Mouse (Mus musculus) heart, adult 2 months (tissue): Measurements from ENCODE around the gene Gm9817. TPM values are rescaled to one million over a fixed set of nuclear protein-coding genes. Genes with fewer than 3 reads are reported as not detected.
"Not testable (repeated sequence)": the region's sequence is repeated elsewhere in the genome, so short reads cannot be mapped to it uniquely, and the experiment has no call there.

Experiments
- DNase-seq, 2 experiments: peaks; one replicate each; pipeline ENCODE4 v3.0.0; 2021
- H3K27ac ChIP-seq: fragments of 200-600 bp; 2 replicates; pipeline ENCODE4 v1.8.1; 2022
- H3K27me3 ChIP-seq: fragments of 200-500 bp; 2 replicates; pipeline ENCODE4 v1.6.1; 2012; ENCODE audit warnings: mild to moderate bottlenecking, low read length, inconsistent platforms, mixed read lengths; ENCODE audit not compliant: control insufficient read depth, insufficient read depth
- H3K36me3 ChIP-seq: fragments of 200-500 bp; 2 replicates; pipeline ENCODE4 v1.6.1; 2012; ENCODE audit warnings: low read length, inconsistent platforms; ENCODE audit not compliant: control insufficient read depth, insufficient read depth
- H3K4me1 ChIP-seq: fragments of 200-500 bp; 2 replicates; pipeline ENCODE4 v1.6.1; 2011; ENCODE audit warnings: low read length; ENCODE audit not compliant: control insufficient read depth, insufficient read depth
- H3K4me3 ChIP-seq: fragments of 200-600 bp; 2 replicates; pipeline ENCODE4 v1.8.1; 2022
- H3K79me2 ChIP-seq: fragments of 200-500 bp; replicated peaks from 2 replicates; pipeline ENCODE4 v1.6.1; 2012; ENCODE audit warnings: mild to moderate bottlenecking, inconsistent platforms, low read length, moderate library complexity, mixed read lengths; ENCODE audit not compliant: control insufficient read depth, insufficient read depth
- H3K9ac ChIP-seq: fragments of 200-500 bp; 2 replicates; pipeline ENCODE4 v1.6.1; 2012; ENCODE audit warnings: low read depth, mild to moderate bottlenecking, control low read depth, inconsistent platforms, low read length, mixed read lengths
- CTCF ChIP-seq: fragments of 200-600 bp; IDR thresholded peaks from 2 replicates; pipeline ENCODE4 v1.8.1; 2022; ENCODE audit warnings: antibody characterized with exemption, mild to moderate bottlenecking, moderate library complexity
- EP300 ChIP-seq: fragments of 200-500 bp; IDR thresholded peaks from 2 replicates; pipeline ENCODE4 v1.6.1; 2011; ENCODE audit warnings: low read depth, low read length, control low read depth; ENCODE audit not compliant: insufficient read depth
- POLR2A ChIP-seq: fragments of 200-500 bp; IDR thresholded peaks from 2 replicates; pipeline ENCODE4 v1.6.1; 2011; ENCODE audit warnings: mild to moderate bottlenecking, low read depth, low read length, control low read depth; ENCODE audit not compliant: insufficient read depth
- WGBS: fragments of 180-500 bp; shearing (Covaris S2); methylation state at CpG from one replicate; pipeline ENCODE4 v1.1.7; 2018; 5-methylcytosine and 5-hydroxymethylcytosine counted together
- intact Hi-C: fragments of 180-260 bp; cut with DNase I; formaldehyde crosslinking; loops from one replicate; pipeline ENCODE4 v1.15.1; 2025
- long read RNA-seq: library from polyadenylated mRNA; stranded (forward); transcript quantifications from one replicate; pipeline ENCODE4 v2.0.0, GENCODE M21; 2021
- polyA plus RNA-seq: library from polyadenylated mRNA; depleted of rRNA; stranded (reverse); fragments of >200 nt; gene quantifications from 2 replicates; pipeline ENCODE4 v1.2.3, GENCODE M21; 2012; rRNA removed
- total RNA-seq, 2 experiments: library from RNA; stranded (reverse); gene quantifications; 2 replicates each; pipeline ENCODE4 v1.2.3; 2021

Gm9817 gene
- under 1 TPM; 0.10 to 0.14 TPM for total RNA-seq
- not detected in 2 replicates for polyA plus RNA-seq
- long read RNA-seq: 0 reads

DNA sequence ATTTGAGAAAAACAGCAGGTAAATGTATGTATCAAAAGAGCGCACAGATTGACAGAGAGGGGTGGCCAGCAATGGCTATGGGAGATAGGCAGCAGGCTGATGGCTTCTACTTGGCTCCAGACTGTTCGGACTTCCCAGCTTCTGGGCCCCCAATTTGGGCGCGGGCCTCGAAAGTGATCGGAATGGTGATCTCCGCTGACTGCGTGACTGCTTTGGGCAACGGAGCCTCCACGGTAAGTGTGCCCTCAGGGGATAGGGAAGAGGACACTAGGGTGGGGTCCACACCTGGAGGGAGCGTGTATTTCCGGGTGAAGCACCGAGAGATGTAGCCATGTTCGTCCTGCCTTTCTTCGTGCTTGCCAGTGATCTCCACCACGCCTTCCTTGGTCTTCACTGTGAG, at the start of gene Gm9817:
Gene Gm9817 (plus strand): TSS at position 301 of the 400 bp plus-strand sequence.
- DNase-seq, H3K4me3 ChIP-seq, H3K4me1 ChIP-seq, H3K36me3 ChIP-seq, intact Hi-C loops, H3K27me3 ChIP-seq, H3K79me2 ChIP-seq, H3K27ac ChIP-seq, H3K9ac ChIP-seq: not testable (repeated sequence)
- 56% methylated on average over 16 of the region's 16 CpGs for WGBS

DNA sequence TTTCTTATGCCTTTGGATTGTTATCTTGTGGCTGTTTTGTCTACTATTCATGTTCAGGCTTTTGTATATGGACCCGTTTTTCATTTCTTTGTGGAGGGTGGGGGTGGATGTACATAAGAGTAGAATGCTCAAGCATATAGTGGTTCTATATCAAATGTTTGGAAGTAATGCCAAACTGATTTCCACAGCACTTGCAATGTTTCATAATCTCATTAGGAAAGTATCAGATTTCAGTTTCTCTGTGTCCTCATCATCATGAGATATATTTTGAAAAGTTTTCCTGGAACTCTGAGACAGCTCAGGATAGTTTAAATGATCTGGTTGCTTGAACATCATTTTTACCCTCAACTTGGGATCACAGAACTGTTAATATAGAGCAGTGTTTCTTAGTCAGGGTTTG, 48.7 kb upstream of the Gm9817 start:
- Histone ChIP-seq H3K4me1 (no peaks in the 10 kb centered on the region; the same call in 1 of the 2 replicates), H3K27ac (no peak overlapping the region), H3K27me3 (no peaks in the 10 kb centered on the region), H3K4me3 (no peak overlapping the region), H3K79me2 (no peaks in the 10 kb centered on the region), H3K9ac (no peak overlapping the region), H3K36me3 (no peaks in the 10 kb centered on the region)
- DNase-seq: no peak
- intact Hi-C loops: loop anchor here (2.0 to 10.0 kb wide), 4 partner anchors 235 to 447 kb away; no protein-coding TSS in a partner anchor
- WGBS: 77% methylated on average over 1 of the region's 1 CpGs
- TF ChIP-seq CTCF (no peak), POLR2A (no peak)

DNA sequence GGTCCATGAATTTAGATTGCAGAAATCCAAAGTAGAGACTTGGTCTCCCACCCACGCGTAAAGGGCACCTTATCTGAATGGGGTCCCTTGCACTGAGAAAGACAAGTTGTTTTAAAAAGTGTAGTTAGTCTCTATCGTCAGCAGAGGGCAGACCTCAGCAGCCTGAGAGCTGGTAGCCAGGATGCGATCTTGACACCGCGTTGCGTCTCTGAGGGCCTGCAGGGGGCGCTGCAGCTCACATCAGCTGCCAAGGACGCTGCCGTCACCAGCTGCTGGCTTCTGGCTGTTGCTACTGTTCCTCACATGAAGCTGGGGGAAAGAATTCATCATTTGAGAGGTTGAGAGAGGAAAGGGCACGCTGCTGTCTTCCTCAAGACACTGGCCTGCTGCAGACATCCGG, 47.7 kb upstream of the Gm9817 start:
- Histone ChIP-seq H3K27me3 (no peaks in the 10 kb centered on the region), H3K36me3 (no peaks in the 10 kb centered on the region), H3K9ac (no peak overlapping the region), H3K79me2 (no peaks in the 10 kb centered on the region), H3K4me1 (no peaks in the 10 kb centered on the region; the same call in 1 of the 2 replicates), H3K4me3 (no peak overlapping the region), H3K27ac (no peak overlapping the region)
- intact Hi-C loops: loop anchor here (2.0 to 10.0 kb wide), 4 partner anchors 234 to 446 kb away; no protein-coding TSS in a partner anchor
- WGBS: 4% methylated on average over 12 of the region's 12 CpGs
- no peak; the same call in 1 of the 2 replicates for TF ChIP-seq CTCF
- TF ChIP-seq POLR2A: no peak
- TF ChIP-seq EP300: peak; percentile 97
- DNase-seq: peak; percentile 89 to 90

DNA sequence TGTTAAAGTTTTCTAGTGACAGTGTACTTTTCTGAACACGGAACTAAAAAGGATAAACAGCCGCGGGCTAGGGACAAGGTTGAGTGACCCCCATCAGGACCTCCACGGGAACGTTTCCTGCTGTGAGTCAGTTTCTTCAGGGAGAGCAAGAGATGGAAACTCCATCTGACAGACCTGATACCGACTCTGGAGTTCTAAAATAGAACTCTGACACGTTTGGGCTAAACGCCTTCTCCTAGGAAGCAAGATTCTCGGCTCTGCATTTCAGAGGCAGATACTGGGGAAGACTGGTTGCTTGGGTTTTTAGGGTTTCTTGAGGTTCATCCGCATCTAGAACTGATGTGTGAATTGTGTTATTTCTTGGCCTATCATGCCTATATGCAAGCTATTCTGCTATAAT, 47.2 kb upstream of the Gm9817 start:
- H3K27ac ChIP-seq: no peak overlapping the region
- intact Hi-C loops: loop anchor here (2.0 to 10.0 kb wide), 4 partner anchors 233 to 445 kb away; no protein-coding TSS in a partner anchor
- H3K4me1 ChIP-seq: no peaks in the 10 kb centered on the region; the same call in 1 of the 2 replicates
- no peaks in the 10 kb centered on the region for H3K27me3 ChIP-seq
- H3K4me3 ChIP-seq: no peak overlapping the region
- TF ChIP-seq EP300 (no peak), CTCF (no peak), POLR2A (no peak)
- no peaks in the 10 kb centered on the region for H3K79me2 ChIP-seq
- 18% methylated on average over 10 of the region's 10 CpGs for WGBS
- H3K36me3 ChIP-seq: no peaks in the 10 kb centered on the region
- H3K9ac ChIP-seq: no peak overlapping the region
- DNase-seq: no peak

DNA sequence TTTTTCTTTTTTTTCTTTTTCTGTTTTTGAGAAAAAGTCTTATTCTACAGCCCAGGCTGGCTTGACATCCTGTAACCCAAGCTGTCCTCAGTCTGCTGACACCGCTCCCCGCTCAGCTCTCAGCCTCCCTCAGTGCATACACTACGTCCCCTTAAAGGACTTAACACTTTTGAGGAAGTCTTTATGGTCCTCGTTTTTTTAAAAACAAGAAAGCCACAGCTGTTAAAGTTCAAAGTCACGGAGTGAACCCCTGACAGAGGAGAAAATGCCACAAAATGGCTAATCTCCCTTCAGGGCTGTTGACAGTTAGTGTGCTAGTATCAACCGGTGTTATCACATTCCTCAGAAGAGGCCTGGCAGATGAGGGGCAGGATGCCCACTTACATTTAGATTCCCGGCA, 46.7 kb upstream of the Gm9817 start:
- no peaks in the 10 kb centered on the region for H3K36me3 ChIP-seq
- TF ChIP-seq EP300 (no peak), POLR2A (no peak), CTCF (no peak)
- H3K9ac ChIP-seq: no peak overlapping the region
- H3K79me2 ChIP-seq: no peaks in the 10 kb centered on the region
- intact Hi-C loops: loop anchor here (2.0 to 10.0 kb wide), 4 partner anchors 233 to 445 kb away; no protein-coding TSS in a partner anchor
- WGBS: 61% methylated on average over 7 of the region's 7 CpGs
- H3K4me3 ChIP-seq: no peak overlapping the region
- no peak overlapping the region for H3K27ac ChIP-seq
- H3K4me1 ChIP-seq: no peaks in the 10 kb centered on the region; the same call in 1 of the 2 replicates
- H3K27me3 ChIP-seq: no peaks in the 10 kb centered on the region
- DNase-seq: peak in 1 of 2 experiments; percentile 8

DNA sequence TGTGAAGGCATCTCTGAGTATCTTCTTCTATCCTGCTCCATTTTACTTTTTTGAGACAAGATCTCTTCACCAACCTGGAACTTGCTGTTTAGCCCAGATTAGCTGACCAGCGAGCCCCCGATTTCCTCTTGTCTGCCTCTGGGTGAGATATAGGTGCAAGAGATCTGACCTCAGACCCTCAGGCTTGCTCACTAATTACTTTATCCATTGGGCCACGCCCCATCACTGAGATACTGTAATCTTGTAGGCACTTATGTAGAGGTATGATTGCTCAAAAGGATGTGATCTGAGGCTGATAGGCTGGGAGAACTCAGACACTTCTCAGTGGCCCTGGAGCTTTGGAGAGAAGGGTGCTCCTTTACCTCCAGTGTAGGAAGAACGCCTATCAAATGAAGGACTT, 46.0 kb upstream of the Gm9817 start:
- 79% methylated on average over 4 of the region's 4 CpGs for WGBS
- intact Hi-C loops: loop anchor here (5.0 to 10.0 kb wide), 2 partner anchors 232 to 360 kb away; no protein-coding TSS in a partner anchor

More for the DNA sequence above, 46.0 kb upstream of the Gm9817 start:
- TF ChIP-seq CTCF (no peak), EP300 (no peak)
- no peak overlapping the region for H3K27ac ChIP-seq
- no peak for DNase-seq
- no peaks in the 10 kb centered on the region for H3K79me2 ChIP-seq
- H3K27me3 ChIP-seq: no peaks in the 10 kb centered on the region
- H3K9ac ChIP-seq: no peak overlapping the region
- H3K4me1 ChIP-seq: no peaks in the 10 kb centered on the region; the same call in 1 of the 2 replicates
- H3K36me3 ChIP-seq: no peaks in the 10 kb centered on the region
- H3K4me3 ChIP-seq: no peak overlapping the region
